ENCODE assay signal across 8 mouse cellular contexts in genomic region chr10:14546111-14546551, GRCm38 (mm10). TPM values are rescaled to one million over a fixed set of nuclear protein-coding genes. Genes with fewer than 3 reads are reported as not detected.
DNase-seq lines count a peak whose midpoint lies in the region; ATAC-seq lines count a peak whose summit lies in the region.

No protein-coding gene starts in this region.

- H3K9me3 ChIP-seq in hindbrain, embryonic 12.5 days (replicated peaks), result no peaks in the 10 kb centered on the region

- H3K4me3 ChIP-seq in brown adipose tissue, adult 24 weeks (ENCODE audit: insufficient read depth, low read depth, low read length), result peak overlapping the region; percentile 1; the same call in 1 of the 2 replicates
- H3K4me3 ChIP-seq in hindbrain, embryonic 12.5 days, result no peak overlapping the region

- WGBS in hindbrain, embryonic 12.5 days, result 37% methylated on average over 6 of the region's 7 CpGs

- intact Hi-C loops in heart, postnatal 25 days (cut with DNase I), result no loop called here

- no peak overlapping the region for H3K9ac ChIP-seq in hindbrain, embryonic 12.5 days

- peak overlapping the region; percentile 100 for H3K4me2 ChIP-seq in hindbrain, embryonic 12.5 days (replicated peaks)

- peak; percentile 44; the same call in 1 of the 2 replicates for ATAC-seq in hindbrain, embryonic 12.5 days (ENCODE audit: low FRiP score)
- ATAC-seq in megakaryocyte progenitor cell, adult 5-6 weeks (replicated peaks; ENCODE audit: poor library complexity), result peak; percentile 64
- ATAC-seq in activated CD4-positive, CD25-positive, alpha-beta regulatory T cell, adult 4 months, result no peak

- H3K27ac ChIP-seq in brown adipose tissue, adult 24 weeks (replicated peaks; ENCODE audit: low read depth, low read length), result no peak overlapping the region
- H3K27ac ChIP-seq in hindbrain, embryonic 12.5 days, result no peak overlapping the region

- peaks cover 28% of the 10 kb centered on the region for H3K27me3 ChIP-seq in hindbrain, embryonic 12.5 days

- no peaks in the 10 kb centered on the region for H3K4me1 ChIP-seq in brown adipose tissue, adult 24 weeks (ENCODE audit: control insufficient read depth, insufficient read depth, insufficient read length, low read length)
- peaks cover 2% of the 10 kb centered on the region; the same call in 1 of the 2 replicates for H3K4me1 ChIP-seq in hindbrain, embryonic 12.5 days

- no peaks in the 10 kb centered on the region for H3K36me3 ChIP-seq in hindbrain, embryonic 12.5 days

- DNase-seq in heart, adult 11 months, result peak; percentile 84
- no peak for DNase-seq in heart, postnatal 25 days (ENCODE audit: low spot score)
- DNase-seq in T-cell, adult 2 months (ENCODE audit: low spot score), result no peak
- DNase-seq in adrenal gland, postnatal 14 days, result no peak

RNA-seq across cellular contexts. Expression of gene Adgrg6, which starts 0.7 kb away (rescaled TPM):
- 1 to 10 TPM; 3.1 to 3.5 TPM for total RNA-seq in heart, postnatal 25 days (2021)
- polyA plus RNA-seq in brown adipose tissue, adult 24 weeks (2012; ENCODE audit: insufficient read depth, insufficient read length, missing spikeins), result 0.79 and 0.99 TPM in 2 replicates
- polyA plus RNA-seq in hindbrain, embryonic 12.5 days (2016; fragmentation: Nextera tagmentation; extraction: Ambion mirVana), result 4.2 and 5.3 TPM in 2 replicates
- total RNA-seq in megakaryocyte progenitor cell, adult 5-6 weeks (2015), result 0.32 and 0.59 TPM in 2 replicates
- total RNA-seq in megakaryocyte progenitor cell, adult 5-6 weeks (2017), result 0.30 and 0.75 TPM in 2 replicates
- not detected for polyA plus RNA-seq in activated CD4-positive, CD25-positive, alpha-beta regulatory T cell, adult 4 months (2017; shearing (Covaris generic))
- 2.2 and 2.4 TPM in 2 replicates for total RNA-seq in adrenal gland, postnatal 14 days (2021)
